Mouse (Mus musculus): ENCODE results near the gene Ints7.

GRCm38 (mm10) chr1:191588749-191589148, 13.3 kb downstream of the Ints7 start:
- TF ChIP-seq POLR2A (IDR thresholded peaks at IDR 0.05; ENCODE audit: extremely low read depth, insufficient read depth, low read length): no peak
- TF ChIP-seq CTCF (IDR thresholded peaks at IDR 0.05; ENCODE audit: low read depth, low read length): no peak

Measured in liver, adult 2 months (tissue).